Mouse (Mus musculus): ENCODE measurements around the gene Zfp322a.

DNA sequence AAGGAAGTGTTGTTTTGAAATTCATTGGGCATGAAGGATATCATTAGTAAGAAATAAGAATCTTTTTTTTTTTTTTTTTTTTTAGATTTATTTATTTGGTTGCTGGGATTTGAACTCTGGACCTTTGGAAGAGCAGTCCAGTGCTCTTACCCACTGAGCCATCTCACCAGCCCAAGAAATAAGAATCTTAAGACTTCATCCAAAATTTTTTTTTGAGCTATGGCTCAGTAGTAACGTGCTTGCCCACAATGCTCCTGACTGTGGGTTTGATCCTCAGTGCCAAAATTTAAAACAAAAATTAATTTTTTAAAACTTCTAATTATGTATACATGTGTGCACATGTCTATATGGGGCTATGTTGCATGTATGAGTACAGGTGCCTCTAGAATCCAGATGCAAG lies 18.5 kb upstream of the Zfp322a start:
- TF ChIP-seq GATA1 (IDR thresholded peaks at IDR 0.05; ENCODE audit: low read length), result no peak
- TF ChIP-seq TAL1 (IDR thresholded peaks at IDR 0.05; ENCODE audit: low read length), result no peak
